Mouse (Mus musculus) brain, embryonic 14.5 days (tissue): ENCODE data around the gene Cdkn1b. TPM values are rescaled to one million over a fixed set of nuclear protein-coding genes. Genes with fewer than 3 reads are reported as not detected.

Source experiments
- DNase-seq: peaks from one replicate; pipeline ENCODE4 v3.0.0-alpha.2; 2011; ENCODE audit warnings: low read depth
- CTCF ChIP-seq: fragments of 200-500 bp; IDR thresholded peaks from 2 replicates; pipeline ENCODE4 v1.5.1; 2012; ENCODE audit warnings: inconsistent platforms, mild to moderate bottlenecking, moderate library complexity, borderline replicate concordance; ENCODE audit not compliant: insufficient read depth, insufficient read length; ENCODE audit errors: extremely low read depth
- POLR2A ChIP-seq: fragments of 200-500 bp; IDR thresholded peaks from 2 replicates; pipeline ENCODE4 v1.6.1; 2012; ENCODE audit warnings: mild to moderate bottlenecking, inconsistent platforms, borderline replicate concordance; ENCODE audit not compliant: poor library complexity, insufficient read depth, insufficient read length, severe bottlenecking; ENCODE audit errors: extremely low read depth
- polyA plus RNA-seq: library from polyadenylated mRNA; depleted of rRNA; stranded (reverse); fragments of >200 nt; gene quantifications from 2 replicates; pipeline ENCODE4 v1.2.3, GENCODE M21; 2012; rRNA removed

Gene Cdkn1b
- polyA plus RNA-seq: 45.8 and 55.9 TPM in 2 replicates

GRCm38 (mm10) chr6:134920190-134921013 lies at the start of gene Cdkn1b:
Cdkn1b (plus strand) TSS chr6:134920401.
- no peak for TF ChIP-seq CTCF
- peak; percentile 65 for TF ChIP-seq POLR2A
- DNase-seq: peak; percentile 99

GRCm38 (mm10) chr6:134870887-134871286 lies 49.3 kb upstream of the Cdkn1b start:
- TF ChIP-seq POLR2A (no peak), CTCF (no peak)
- no peak for DNase-seq

- no peak for DNase-seq
- TF ChIP-seq CTCF: no peak
- no peak for TF ChIP-seq POLR2A
These were observed 48.0 kb upstream of the Cdkn1b start for GRCm38 (mm10) chr6:134872236-134872635.

GRCm38 (mm10) chr6:134873018-134873417 lies 47.2 kb upstream of the Cdkn1b start:
- TF ChIP-seq POLR2A (no peak), CTCF (no peak)

GRCm38 (mm10) chr6:134876795-134877194 lies 43.4 kb upstream of the Cdkn1b start:
- no peak for DNase-seq
- TF ChIP-seq POLR2A (no peak), CTCF (peak; percentile 29; the same call in 1 of the 2 replicates)

More at GRCm38 (mm10) chr6:134873018-134873417, 47.2 kb upstream of the Cdkn1b start:
- no peak for DNase-seq

- TF ChIP-seq POLR2A: no peak
- no peak for TF ChIP-seq CTCF
- DNase-seq: no peak
These were observed 42.9 kb upstream of the Cdkn1b start for GRCm38 (mm10) chr6:134877276-134877675.

GRCm38 (mm10) chr6:134877892-134878291 lies 42.3 kb upstream of the Cdkn1b start:
- TF ChIP-seq POLR2A: no peak
- no peak for TF ChIP-seq CTCF
- no peak for DNase-seq

- TF ChIP-seq POLR2A (no peak), CTCF (no peak)
- no peak for DNase-seq
These were observed 40.6 kb upstream of the Cdkn1b start for GRCm38 (mm10) chr6:134879556-134879955.

- peak; percentile 66 for DNase-seq
- TF ChIP-seq POLR2A: no peak
- TF ChIP-seq CTCF: no peak
These were observed 40.2 kb upstream of the Cdkn1b start for GRCm38 (mm10) chr6:134880046-134880445.

- no peak for TF ChIP-seq CTCF
- no peak for TF ChIP-seq POLR2A
These were observed 36.5 kb upstream of the Cdkn1b start for GRCm38 (mm10) chr6:134883661-134884060.

GRCm38 (mm10) chr6:134885515-134885914 lies 34.7 kb upstream of the Cdkn1b start:
- DNase-seq: no peak
- TF ChIP-seq POLR2A (no peak), CTCF (no peak)

More at GRCm38 (mm10) chr6:134883661-134884060, 36.5 kb upstream of the Cdkn1b start:
- no peak for DNase-seq

- TF ChIP-seq POLR2A: no peak
- no peak for TF ChIP-seq CTCF
- no peak for DNase-seq
These were observed 33.7 kb upstream of the Cdkn1b start for GRCm38 (mm10) chr6:134886475-134886874.

- peak; percentile 17; the same call in 1 of the 2 replicates for TF ChIP-seq POLR2A
- no peak for TF ChIP-seq CTCF
These were observed 33.2 kb upstream of the Cdkn1b start for GRCm38 (mm10) chr6:134887008-134887407.

More at GRCm38 (mm10) chr6:134887008-134887407, 33.2 kb upstream of the Cdkn1b start:
- peak; percentile 70 for DNase-seq
